Mouse (Mus musculus) erythroblast, adult 5-6 weeks (primary cell): ENCODE measurements around the gene Hmgb1. TPM values are rescaled to one million over a fixed set of nuclear protein-coding genes. Genes with fewer than 3 reads are reported as not detected.

ENCODE experiments used
- ATAC-seq: replicated peaks from 2 replicates; pipeline ENCODE4 v1.8.0; 2016; ENCODE audit warnings: moderate number of reproducible peaks, mild to moderate bottlenecking, moderate TSS enrichment, inconsistent platforms; ENCODE audit not compliant: poor library complexity, low FRiP score, severe bottlenecking
- total RNA-seq, 2 experiments: library from RNA; stranded (forward) in 1 of 2; stranded (reverse) in 1 of 2; fragments of 150-400 nt in 1 of 2; fragments of 200-764, 138-1000 nt in 1 of 2; gene quantifications; 2 replicates each; pipeline versions ENCODE4 v1.2.3 to v1.2.4; 2015 to 2017; ENCODE audit warnings: low replicate concordance in 2 of 2

The Hmgb1 gene
- total RNA-seq, 2 experiments from 2014 or later = 224 to 337 TPM

GRCm38 (mm10) chr5:149009111-149009510 lies 175.2 kb downstream of the Hmgb1 start:
- no peak for ATAC-seq

- ATAC-seq = no peak
Observed at GRCm38 (mm10) chr5:149007295-149007646, 177.0 kb downstream of the Hmgb1 start.

GRCm38 (mm10) chr5:149006362-149007294 lies 177.7 kb downstream of the Hmgb1 start:
- ATAC-seq = peak; percentile 92

- ATAC-seq = no peak
Observed at GRCm38 (mm10) chr5:149005701-149006361, 178.5 kb downstream of the Hmgb1 start.

- ATAC-seq = no peak
Observed at GRCm38 (mm10) chr5:149005083-149005482, 179.2 kb downstream of the Hmgb1 start.

GRCm38 (mm10) chr5:149003137-149003536 lies 181.2 kb downstream of the Hmgb1 start:
- no peak for ATAC-seq

GRCm38 (mm10) chr5:149002803-149003115 lies 181.5 kb downstream of the Hmgb1 start:
- ATAC-seq = no peak

- no peak for ATAC-seq
Observed at GRCm38 (mm10) chr5:149002034-149002802, 182.1 kb downstream of the Hmgb1 start.

GRCm38 (mm10) chr5:148999802-149000201 lies 184.5 kb downstream of the Hmgb1 start:
- ATAC-seq = no peak

GRCm38 (mm10) chr5:148998512-148998911 lies 185.8 kb downstream of the Hmgb1 start:
- no peak for ATAC-seq

GRCm38 (mm10) chr5:148996709-148997037 lies 187.6 kb downstream of the Hmgb1 start:
- no peak for ATAC-seq

Other genes with a start within 250 kb of the Hmgb1 start
- 1.9 TPM in 1 of 2 replicates, not detected in the other for gene Gm42791, start 189.3 kb downstream of the Hmgb1 start, total RNA-seq (2015; ENCODE audit: low replicate concordance)
- gene Gm42791, start 189.3 kb downstream of the Hmgb1 start, total RNA-seq (2017; ENCODE audit: low replicate concordance) = 14.2 TPM in 1 of 2 replicates, not detected in the other
- gene Uspl1, start 139 bp downstream of the Hmgb1 start, total RNA-seq (2015; ENCODE audit: low replicate concordance) = 5.2 and 7.5 TPM in 2 replicates
- gene Uspl1, start 139 bp downstream of the Hmgb1 start, total RNA-seq (2017; ENCODE audit: low replicate concordance) = 10.0 and 15.1 TPM in 2 replicates
- 202 and 238 TPM in 2 replicates for gene Alox5ap, start 80.3 kb upstream of the Hmgb1 start, total RNA-seq (2015; ENCODE audit: low replicate concordance)
- 173 and 187 TPM in 2 replicates for gene Alox5ap, start 80.3 kb upstream of the Hmgb1 start, total RNA-seq (2017; ENCODE audit: low replicate concordance)
- gene Medag, start 227.3 kb upstream of the Hmgb1 start, total RNA-seq (2015; ENCODE audit: low replicate concordance) = not detected in 2 replicates
- not detected in 2 replicates for gene Medag, start 227.3 kb upstream of the Hmgb1 start, total RNA-seq (2017; ENCODE audit: low replicate concordance)